ENCODE assay signal across 27 mouse cellular contexts in genomic region chr16:44976081-44976480, GRCm38 (mm10). TPM values are rescaled to one million over a fixed set of nuclear protein-coding genes. Genes with fewer than 3 reads are reported as not detected.
"Had no signal": no experiment of that assay in that cellular context is flagged by ENCODE, and none has a peak within 500 bp of the region (broad histone marks: within the 10 kb centered on the region; RNA-seq: fewer than 3 reads in every experiment).

No protein-coding gene starts in this region.

- H3K4me2 ChIP-seq: limb, embryonic 13.5 days; liver, embryonic 13.5 days; midbrain, embryonic 13.5 days; neural tube, embryonic 13.5 days had no signal

- H3K9ac ChIP-seq: limb, embryonic 13.5 days; liver, embryonic 13.5 days; midbrain, embryonic 13.5 days; neural tube, embryonic 13.5 days had no signal

- H3K4me3 ChIP-seq: layer of hippocampus, adult 2 months; left cerebral cortex, adult 2 months; limb, embryonic 13.5 days; liver, embryonic 13.5 days; megakaryocyte, embryonic 14.5 days; midbrain, embryonic 10.5 days; midbrain, embryonic 13.5 days; myocyte; neural tube, embryonic 13.5 days had no signal

- H3K9me3 ChIP-seq: liver, embryonic 13.5 days; midbrain, embryonic 10.5 days; midbrain, embryonic 13.5 days; neural tube, embryonic 13.5 days had no signal

- H3K36me3 ChIP-seq: limb, embryonic 13.5 days; liver, embryonic 13.5 days; midbrain, embryonic 10.5 days; midbrain, embryonic 13.5 days; neural tube, embryonic 13.5 days had no signal

- H3K27me3 ChIP-seq: limb, embryonic 13.5 days; liver, embryonic 13.5 days; midbrain, embryonic 13.5 days; neural tube, embryonic 13.5 days had no signal

- DNase-seq: kidney, adult 18-20 months; kidney, postnatal 25 days; layer of hippocampus, adult 9-11 months; layer of hippocampus, postnatal 36 days; liver, embryonic 13.5 days; lung, adult 2 months; lung, postnatal 10 days; lung, postnatal 36 days; thymus, adult 2 months; thymus, postnatal 14 days; thymus, postnatal 4 days had no signal

- H3K27ac ChIP-seq: kidney, postnatal 0 days; layer of hippocampus, adult 2 months; left cerebral cortex, adult 2 months; limb, embryonic 13.5 days; liver, embryonic 13.5 days; midbrain, embryonic 10.5 days; midbrain, embryonic 13.5 days; neural tube, embryonic 13.5 days; stomach, postnatal 0 days had no signal

- ATAC-seq: midbrain, embryonic 13.5 days; midbrain, embryonic 16.5 days had no signal

- H3K4me1 ChIP-seq: liver, embryonic 13.5 days; midbrain, embryonic 10.5 days; midbrain, embryonic 13.5 days had no signal

RNA-seq across cellular contexts. Expression of gene Cd200r3, which starts 32.6 kb away (rescaled TPM):
- total RNA-seq: layer of hippocampus, adult 2 months; layer of hippocampus, postnatal 36 days; left cerebral cortex, adult 2 months; left cerebral cortex, postnatal 10 days; left cerebral cortex, postnatal 36 days had no signal
- polyA plus RNA-seq: kidney, embryonic 14.5 days; liver, adult 2 months; midbrain, embryonic 10.5 days; midbrain, embryonic 13.5 days; midbrain, embryonic 16.5 days; myocyte; neural tube, embryonic 13.5 days; small intestine, adult 2 months had no signal
